Mouse (Mus musculus): Measurements from ENCODE around the gene Micu1. TPM values are rescaled to one million over a fixed set of nuclear protein-coding genes. Genes with fewer than 3 reads are reported as not detected.
"Not testable (repeated sequence)": the region's sequence is repeated elsewhere in the genome, so short reads cannot be mapped to it uniquely, and the experiment has no call there.

Gene Micu1
- total RNA-seq (2021) = 10 to 100 TPM; 24.3 to 25.8 TPM
- long read RNA-seq, experiment 1, transcript Micu1-204 (12 exons, 2,442 nt) = major isoform, 18 of 26 reads
- long read RNA-seq, experiment 1, partial matches to known transcripts = 1 of 26 reads
- long read RNA-seq, experiment 1, other reads (novel, unspliced or antisense) = 6 of 26 reads
- long read RNA-seq, experiment 2, transcript Micu1-204 (12 exons, 2,442 nt) = major isoform, 8 of 13 reads
- long read RNA-seq, experiment 2, partial matches to known transcripts = 0 of 13 reads
- long read RNA-seq, experiment 2, other reads (novel, unspliced or antisense) = 3 of 13 reads

- DNase-seq = peak; percentile 97
Observed at GRCm38 (mm10) chr10:59702207-59703032, at the start of gene Micu1. Micu1 (plus strand) TSS chr10:59702477.

GRCm38 (mm10) chr10:59656799-59657198 is 45.5 kb upstream of the Micu1 start:
- DNase-seq = no peak

- no peak for DNase-seq
Observed at GRCm38 (mm10) chr10:59664765-59665164, 37.5 kb upstream of the Micu1 start.

GRCm38 (mm10) chr10:59665503-59666291 is 36.6 kb upstream of the Micu1 start:
- DNase-seq = no peak

GRCm38 (mm10) chr10:59667377-59667776 is 34.9 kb upstream of the Micu1 start:
- DNase-seq = peak; percentile 19 to 52

GRCm38 (mm10) chr10:59668491-59668890 is 33.8 kb upstream of the Micu1 start:
- no peak for DNase-seq

GRCm38 (mm10) chr10:59677836-59678235 is 24.4 kb upstream of the Micu1 start:
- no peak for DNase-seq

GRCm38 (mm10) chr10:59679189-59679588 is 23.1 kb upstream of the Micu1 start:
- no peak for DNase-seq

- DNase-seq = not testable (repeated sequence)
Observed at GRCm38 (mm10) chr10:59685586-59685985, 16.7 kb upstream of the Micu1 start.

- DNase-seq = no peak
Observed at GRCm38 (mm10) chr10:59687126-59687525, 15.2 kb upstream of the Micu1 start.

GRCm38 (mm10) chr10:59689836-59690235 is 12.4 kb upstream of the Micu1 start:
- DNase-seq = no peak

- DNase-seq = no peak
Observed at GRCm38 (mm10) chr10:59692441-59692840, 9.8 kb upstream of the Micu1 start.

- DNase-seq = no peak
Observed at GRCm38 (mm10) chr10:59694104-59694503, 8.2 kb upstream of the Micu1 start.

GRCm38 (mm10) chr10:59699516-59699915 is 2.8 kb upstream of the Micu1 start:
- DNase-seq = no peak

GRCm38 (mm10) chr10:59701805-59702204 is 472 bp upstream of the Micu1 start:
- no peak for DNase-seq

GRCm38 (mm10) chr10:59703060-59703760 is 933 bp downstream of the Micu1 start:
- no peak for DNase-seq

- no peak for DNase-seq
Observed at GRCm38 (mm10) chr10:59706991-59707546, 4.8 kb downstream of the Micu1 start.

GRCm38 (mm10) chr10:59707595-59707994 is 5.3 kb downstream of the Micu1 start:
- no peak for DNase-seq

- DNase-seq = no peak
Observed at GRCm38 (mm10) chr10:59709281-59709680, 7.0 kb downstream of the Micu1 start.

GRCm38 (mm10) chr10:59710246-59710645 is 8.0 kb downstream of the Micu1 start:
- no peak for DNase-seq

- DNase-seq = no peak
Observed at GRCm38 (mm10) chr10:59712062-59712461, 9.8 kb downstream of the Micu1 start.

GRCm38 (mm10) chr10:59720017-59720416 is 17.7 kb downstream of the Micu1 start:
- no peak for DNase-seq
